In the genomic region with DNA sequence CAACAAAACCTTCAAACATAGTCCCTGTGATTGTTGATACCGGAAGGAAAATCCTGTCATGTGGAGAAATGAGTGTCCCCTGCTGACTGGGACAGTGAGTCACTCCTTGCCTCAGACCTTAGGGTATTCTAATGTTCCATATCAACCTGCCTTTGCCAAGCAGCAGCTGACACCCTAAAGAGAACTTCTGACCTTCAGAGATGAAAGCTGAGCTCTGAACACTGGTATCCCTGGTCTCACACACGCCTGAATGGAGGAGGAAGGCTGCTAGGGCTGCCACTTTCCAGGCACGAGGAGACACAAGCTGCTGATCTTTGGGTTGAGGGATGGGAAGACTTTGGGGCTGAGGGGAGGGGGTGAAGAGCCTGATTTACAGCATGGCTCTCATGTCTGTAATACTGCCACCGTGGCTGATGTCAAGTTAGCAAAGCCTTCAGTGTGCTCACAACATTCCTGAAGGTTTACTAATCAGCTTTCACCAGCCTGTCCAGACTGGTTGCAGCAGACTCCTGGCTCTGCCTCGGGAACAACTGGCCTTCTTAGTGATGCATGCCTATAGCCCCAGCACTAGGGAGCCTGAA, we compare ENCODE assay signal across 8 mouse cellular contexts. TPM values are rescaled to one million over a fixed set of nuclear protein-coding genes. Genes with fewer than 3 reads are reported as not detected.
DNase-seq lines count a peak whose midpoint lies in the region; ATAC-seq lines count a peak whose summit lies in the region.
"Had no signal": no experiment of that assay in that cellular context is flagged by ENCODE, and none has a peak within 500 bp of the region (broad histone marks: within the 10 kb centered on the region; RNA-seq: fewer than 3 reads in every experiment).

No protein-coding gene starts in this region.

- H3K9me3 ChIP-seq in hindbrain, embryonic 14.5 days (ENCODE audit: control insufficient read depth, low read length) = peaks cover 5% of the 10 kb centered on the region

- H3K36me3 ChIP-seq in hindbrain, embryonic 14.5 days (replicated peaks; ENCODE audit: control insufficient read depth, insufficient read depth) = no peaks in the 10 kb centered on the region

- H3K27ac ChIP-seq in hindbrain, embryonic 14.5 days = no peak overlapping the region
- H3K27ac ChIP-seq: liver, embryonic 14.5 days had no signal

- H3K4me3 ChIP-seq in hindbrain, embryonic 14.5 days (replicated peaks; ENCODE audit: low read length) = no peak overlapping the region

- no peak overlapping the region for H3K4me2 ChIP-seq in hindbrain, embryonic 14.5 days (replicated peaks)

- H3K9ac ChIP-seq in hindbrain, embryonic 14.5 days = no peak overlapping the region
- H3K9ac ChIP-seq: liver, embryonic 14.5 days had no signal

- no peaks in the 10 kb centered on the region for H3K4me1 ChIP-seq in hindbrain, embryonic 14.5 days (replicated peaks; ENCODE audit: control insufficient read depth, insufficient read depth, low read length)

- ATAC-seq in hindbrain, embryonic 14.5 days (ENCODE audit: low FRiP score) = no peak

- WGBS in hindbrain, embryonic 14.5 days = 62% methylated on average over 5 of the region's 5 CpGs

- no peaks in the 10 kb centered on the region for H3K27me3 ChIP-seq in hindbrain, embryonic 14.5 days (ENCODE audit: control insufficient read depth, insufficient read depth, low read length)

- DNase-seq in adrenal gland, adult 8-10 months = peak; percentile 71
- DNase-seq in gastrocnemius, adult 18-20 months (ENCODE audit: low spot score) = peak; percentile 75
- DNase-seq in kidney, adult 11 months = peak; percentile 70
- peak; percentile 21 to 46 for DNase-seq in lung, postnatal 4 days
- no peak for DNase-seq in thymus, postnatal 25 days
- no peak for DNase-seq in ovary, postnatal 10 days (ENCODE audit: low spot score)
- DNase-seq in hindbrain, embryonic 14.5 days (ENCODE audit: low spot score) = no peak

RNA-seq across cellular contexts. Expression of a gene that starts 58.1 kb away (rescaled TPM):
- total RNA-seq in adrenal gland, adult 8-10 months (2022) = 100 to 1,000 TPM in 2 of 4 experiments, 10 to 100 TPM in 2; 88.7 to 123 (median 108) TPM
- 10 to 100 TPM; 33.6 to 46.4 TPM for total RNA-seq in gastrocnemius, adult 18-20 months (2021)
- polyA plus RNA-seq in hindbrain, embryonic 14.5 days (2014; fragmentation: Nextera tagmentation; extraction: Ambion mirVana) = 15.0 and 16.5 TPM in 2 replicates

Comparison
In these comparisons a context has a peak if more than half of its experiments do, and no peak if none do; other contexts are left out.
1. DNase-seq: peak in adrenal gland, adult 8-10 months (single experiment), gastrocnemius, adult 18-20 months (single experiment), kidney, adult 11 months (single experiment) and lung, postnatal 4 days (2 of 2); none in thymus, postnatal 25 days (single experiment), ovary, postnatal 10 days (single experiment) and hindbrain, embryonic 14.5 days (single experiment).